Mouse (Mus musculus) embryo, embryonic 11.5 days (tissue): Measurements from ENCODE around the gene Defa31.
"Not testable (repeated sequence)": the region's sequence is repeated elsewhere in the genome, so short reads cannot be mapped to it uniquely, and the experiment has no call there.

Experiments
- DNase-seq: peaks from one replicate; pipeline ENCODE4 v3.0.0-alpha.2; 2012; ENCODE audit warnings: low read depth, low spot score

Gene Defa31

DNA sequence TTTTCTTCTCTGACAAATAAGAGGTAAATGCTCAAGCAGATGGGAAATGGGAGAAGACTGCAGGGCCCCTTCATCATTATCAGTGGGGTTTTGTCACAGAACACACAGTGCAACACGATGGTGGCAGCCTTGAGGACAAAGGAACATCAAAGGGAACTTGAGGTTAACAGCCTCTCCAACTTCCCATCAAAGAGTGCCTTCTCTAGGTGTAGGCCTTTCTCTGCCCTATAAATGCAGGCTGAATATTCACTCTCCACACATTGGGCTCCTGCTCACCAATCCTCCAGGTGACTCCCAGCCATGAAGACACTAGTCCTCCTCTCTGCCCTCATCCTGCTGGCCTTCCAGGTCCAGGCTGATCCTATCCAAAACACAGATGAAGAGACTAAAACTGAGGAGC is at the start of gene Defa31:
Gene Defa31 (plus strand): TSS at position 301 of the 400 bp plus-strand sequence.
- DNase-seq: not testable (repeated sequence)

DNA sequence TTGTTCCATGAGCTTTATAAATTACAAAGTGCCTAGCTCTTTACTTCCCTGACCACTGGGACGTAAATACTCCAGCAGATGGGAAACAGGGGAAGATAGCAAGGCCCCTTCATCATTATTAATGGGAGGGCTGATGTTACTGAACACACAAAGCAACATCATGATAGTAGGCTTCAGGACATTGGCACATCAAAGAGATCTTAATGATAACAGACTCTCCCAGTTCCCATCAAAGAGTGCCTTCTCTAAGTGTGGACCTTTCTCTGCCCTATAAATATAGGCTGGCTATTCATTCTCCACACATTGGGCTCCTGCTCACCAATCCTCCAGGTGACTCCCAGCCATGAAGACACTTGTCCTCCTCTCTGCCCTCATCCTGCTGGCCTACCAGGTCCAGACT is 29.4 kb upstream of the Defa31 start, which contains the start of gene Defa22:
Gene Defa22 (plus strand): TSS at position 301 of the 400 bp plus-strand sequence.
- not testable (repeated sequence) for DNase-seq

DNA sequence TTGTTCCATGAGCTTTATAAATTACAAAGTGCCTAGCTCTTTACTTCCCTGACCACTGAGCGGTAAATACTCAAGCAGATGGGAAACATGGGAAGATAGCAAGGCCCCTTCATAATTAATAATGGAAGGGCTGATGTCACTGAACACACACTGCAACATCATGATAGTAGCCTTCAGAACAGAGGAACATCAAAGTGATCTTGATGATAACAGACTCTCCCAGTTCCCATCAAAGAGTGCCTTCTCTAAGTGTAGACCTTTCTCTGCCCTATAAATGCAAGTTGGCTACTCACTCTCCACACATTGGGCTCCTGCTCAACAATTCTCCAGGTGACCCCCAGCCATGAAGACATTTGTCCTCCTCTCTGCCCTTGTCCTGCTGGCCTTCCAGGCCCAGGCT is 9.8 kb downstream of the Defa31 start, which contains the start of gene Gm15293:
Gene Gm15293 (plus strand): TSS at position 301 of the 400 bp plus-strand sequence.
- DNase-seq: not testable (repeated sequence)
